Mouse (Mus musculus) liver, adult (tissue): ENCODE measurements around the gene Uvssa.

Experiments
- GATA4 ChIP-seq: IDR thresholded peaks from 2 replicates; pipeline ENCODE4 v1.6.1; 2014; ENCODE audit warnings: mild to moderate bottlenecking, low read length; ENCODE audit not compliant: insufficient replicate concordance

Uvssa gene

GRCm38 (mm10) chr5:33430511-33431172 is 52.3 kb downstream of the Uvssa start:
- TF ChIP-seq GATA4 = no peak

- TF ChIP-seq GATA4 = no peak
These were observed 53.0 kb downstream of the Uvssa start for GRCm38 (mm10) chr5:33431173-33432005.

- no peak for TF ChIP-seq GATA4
These were observed 53.9 kb downstream of the Uvssa start for GRCm38 (mm10) chr5:33432057-33432935.

- no peak for TF ChIP-seq GATA4
These were observed 55.1 kb downstream of the Uvssa start, which contains the start of gene Nkx1-1 for GRCm38 (mm10) chr5:33433201-33434138. Nkx1-1 (minus strand) TSS chr5:33433976.

GRCm38 (mm10) chr5:33434141-33434780 is 55.9 kb downstream of the Uvssa start:
- TF ChIP-seq GATA4 = no peak

- no peak for TF ChIP-seq GATA4
These were observed 56.8 kb downstream of the Uvssa start for GRCm38 (mm10) chr5:33435151-33435550.

GRCm38 (mm10) chr5:33435941-33436340 is 57.6 kb downstream of the Uvssa start:
- no peak for TF ChIP-seq GATA4

- peak; percentile 47; the same call in 1 of the 2 replicates for TF ChIP-seq GATA4
These were observed 59.9 kb downstream of the Uvssa start for GRCm38 (mm10) chr5:33438214-33438613.

- no peak for TF ChIP-seq GATA4
These were observed 64.8 kb downstream of the Uvssa start for GRCm38 (mm10) chr5:33442927-33443710.

- no peak for TF ChIP-seq GATA4
These were observed 65.4 kb downstream of the Uvssa start for GRCm38 (mm10) chr5:33443794-33444193.

GRCm38 (mm10) chr5:33455737-33456136 is 77.4 kb downstream of the Uvssa start:
- TF ChIP-seq GATA4 = no peak

GRCm38 (mm10) chr5:33458132-33458622 is 79.8 kb downstream of the Uvssa start:
- TF ChIP-seq GATA4 = no peak

- TF ChIP-seq GATA4 = no peak
These were observed 80.8 kb downstream of the Uvssa start for GRCm38 (mm10) chr5:33459111-33459510.
